ENCODE assay signal across 21 mouse cellular contexts in genomic region chr11:85681580-85682419, GRCm38 (mm10).
DNase-seq lines count a peak whose midpoint lies in the region; ATAC-seq and TF ChIP-seq lines count a peak whose summit lies in the region.
"Had no signal": no experiment of that assay in that cellular context is flagged by ENCODE, and none has a peak within 500 bp of the region (broad histone marks: within the 10 kb centered on the region; RNA-seq: fewer than 3 reads in every experiment).

No protein-coding gene starts in this region.

- peaks cover 50% of the 10 kb centered on the region for H3K4me1 ChIP-seq in hindbrain, embryonic 10.5 days (replicated peaks)
- peaks cover 8% of the 10 kb centered on the region; the same call in 1 of the 2 replicates for H3K4me1 ChIP-seq in hindbrain, postnatal 0 days (ENCODE audit: insufficient read depth, low read length)
- H3K4me1 ChIP-seq: neural tube, embryonic 15.5 days had no signal

- no peak for TF ChIP-seq CTCF in hindbrain, postnatal 0 days (IDR thresholded peaks at IDR 0.05; ENCODE audit: low read depth)

- peaks cover 12% of the 10 kb centered on the region for H3K27me3 ChIP-seq in hindbrain, embryonic 10.5 days (ENCODE audit: insufficient read depth, poor library complexity, severe bottlenecking)
- H3K27me3 ChIP-seq in hindbrain, postnatal 0 days (ENCODE audit: insufficient read depth, low read length): no peaks in the 10 kb centered on the region
- H3K27me3 ChIP-seq: embryonic facial prominence, embryonic 15.5 days; midbrain, embryonic 13.5 days; neural tube, embryonic 15.5 days had no signal

- H3K9ac ChIP-seq in hindbrain, postnatal 0 days (replicated peaks; ENCODE audit: low read length): no peak overlapping the region
- H3K9ac ChIP-seq: embryonic facial prominence, embryonic 15.5 days; heart, embryonic 12.5 days; limb, embryonic 12.5 days; liver, embryonic 14.5 days; midbrain, embryonic 13.5 days; neural tube, embryonic 15.5 days had no signal

- no peak for DNase-seq in hindbrain, embryonic 10.5 days (ENCODE audit: low spot score)
- DNase-seq in hindbrain, postnatal 0 days (ENCODE audit: low spot score): no peak
- DNase-seq in adrenal gland, adult 2 months: peak; percentile 71
- DNase-seq in adrenal gland, postnatal 10 days: peak; percentile 39
- peak; percentile 16 for DNase-seq in cerebellum, adult 9-11 months
- no peak for DNase-seq in ovary, postnatal 36 days (ENCODE audit: low spot score)
- no peak for DNase-seq in urinary bladder, postnatal 36 days (ENCODE audit: low spot score in 2 of 2)
- no peak for DNase-seq in ovary, postnatal 10 days (ENCODE audit: low spot score)
- DNase-seq: heart, postnatal 4 days; kidney, adult 8-10 months; kidney, postnatal 36 days; layer of hippocampus, adult 9-11 months had no signal

- ATAC-seq in hindbrain, postnatal 0 days: no peak
- ATAC-seq: midbrain, embryonic 13.5 days had no signal

- no peak overlapping the region for H3K4me3 ChIP-seq in hindbrain, embryonic 10.5 days
- no peak overlapping the region for H3K4me3 ChIP-seq in hindbrain, postnatal 0 days (ENCODE audit: low read length)
- H3K4me3 ChIP-seq: embryonic facial prominence, embryonic 15.5 days; forebrain, embryonic 10.5 days; heart, embryonic 12.5 days; limb, embryonic 12.5 days; midbrain, embryonic 13.5 days; myocyte; neural tube, embryonic 15.5 days had no signal

- WGBS in hindbrain, embryonic 10.5 days: 89% methylated on average over 11 of the region's 11 CpGs
- WGBS in hindbrain, postnatal 0 days: 78% methylated on average over 11 of the region's 11 CpGs

- H3K9me3 ChIP-seq in hindbrain, embryonic 10.5 days: no peaks in the 10 kb centered on the region
- no peaks in the 10 kb centered on the region for H3K9me3 ChIP-seq in hindbrain, postnatal 0 days (ENCODE audit: low read length)
- H3K9me3 ChIP-seq: embryonic facial prominence, embryonic 15.5 days; forebrain, embryonic 10.5 days; G1E; heart, embryonic 12.5 days; limb, embryonic 12.5 days; midbrain, embryonic 13.5 days; neural tube, embryonic 15.5 days had no signal

- no peak overlapping the region for H3K4me2 ChIP-seq in hindbrain, postnatal 0 days (ENCODE audit: low read depth, low read length)
- H3K4me2 ChIP-seq: embryonic facial prominence, embryonic 15.5 days; heart, embryonic 12.5 days; limb, embryonic 12.5 days; midbrain, embryonic 13.5 days; neural tube, embryonic 15.5 days had no signal

- peak overlapping the region; percentile 29; the same call in 1 of the 2 replicates for H3K27ac ChIP-seq in hindbrain, embryonic 10.5 days
- no peak overlapping the region for H3K27ac ChIP-seq in hindbrain, postnatal 0 days
- H3K27ac ChIP-seq: embryonic facial prominence, embryonic 15.5 days; forebrain, embryonic 10.5 days; limb, embryonic 12.5 days; liver, embryonic 14.5 days; midbrain, embryonic 13.5 days; neural tube, embryonic 15.5 days had no signal

- H3K36me3 ChIP-seq in hindbrain, embryonic 10.5 days: no peaks in the 10 kb centered on the region
- H3K36me3 ChIP-seq in hindbrain, postnatal 0 days (ENCODE audit: insufficient read depth, low read length): no peaks in the 10 kb centered on the region
- H3K36me3 ChIP-seq: embryonic facial prominence, embryonic 15.5 days; forebrain, embryonic 10.5 days; G1E; heart, embryonic 12.5 days; limb, embryonic 12.5 days; midbrain, embryonic 13.5 days; neural tube, embryonic 15.5 days had no signal

Comparison
In these comparisons a context has a peak if more than half of its experiments do, and no peak if none do; other contexts are left out.
1. DNase-seq: peak in adrenal gland, adult 2 months (single experiment), adrenal gland, postnatal 10 days (single experiment) and cerebellum, adult 9-11 months (single experiment); none in hindbrain, embryonic 10.5 days (single experiment), hindbrain, postnatal 0 days (single experiment), ovary, postnatal 36 days (single experiment), urinary bladder, postnatal 36 days (0 of 2) and ovary, postnatal 10 days (single experiment).